Mouse (Mus musculus) thymus, postnatal 0 days (tissue): ENCODE measurements around the gene Olfr1416. TPM values are rescaled to one million over a fixed set of nuclear protein-coding genes. Genes with fewer than 3 reads are reported as not detected.
"Not testable (repeated sequence)": the region's sequence is repeated elsewhere in the genome, so short reads cannot be mapped to it uniquely, and the experiment has no call there.

ENCODE experiments used
- DNase-seq: peaks from one replicate; pipeline ENCODE4 v3.0.0-alpha.2; 2015; ENCODE audit warnings: low spot score
- polyA plus RNA-seq: library from polyadenylated mRNA; unstranded; fragments of >200 nt; fragmentation: Nextera tagmentation; extraction: Ambion mirVana; gene quantifications from 2 replicates; pipeline ENCODE4 v1.2.1, GENCODE M21; 2015

Gene Olfr1416
- not detected in 2 replicates for polyA plus RNA-seq

DNA sequence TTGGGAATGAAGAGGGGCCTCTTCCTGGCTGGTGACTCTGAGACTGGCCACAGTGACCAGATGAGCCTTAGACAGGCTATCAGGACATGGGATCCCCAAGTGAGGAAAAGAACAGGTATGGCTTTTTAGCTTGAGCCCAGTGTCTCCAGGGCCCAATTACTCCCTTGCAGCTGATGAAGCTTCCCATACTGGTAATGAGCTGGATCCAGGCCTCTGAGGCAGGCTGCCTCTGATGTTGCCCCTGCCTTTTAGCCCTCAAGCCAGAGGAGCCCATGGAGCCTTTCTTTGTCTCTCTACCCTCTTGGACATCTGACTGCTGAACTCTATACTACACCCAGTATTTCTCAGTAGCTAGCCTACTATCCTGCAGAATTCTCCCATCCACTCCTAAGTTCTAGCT lies at the start of gene Olfr1416:
Olfr1416 (minus strand) TSS at position 101 of the 400 bp plus-strand sequence.
- no peak for DNase-seq

DNA sequence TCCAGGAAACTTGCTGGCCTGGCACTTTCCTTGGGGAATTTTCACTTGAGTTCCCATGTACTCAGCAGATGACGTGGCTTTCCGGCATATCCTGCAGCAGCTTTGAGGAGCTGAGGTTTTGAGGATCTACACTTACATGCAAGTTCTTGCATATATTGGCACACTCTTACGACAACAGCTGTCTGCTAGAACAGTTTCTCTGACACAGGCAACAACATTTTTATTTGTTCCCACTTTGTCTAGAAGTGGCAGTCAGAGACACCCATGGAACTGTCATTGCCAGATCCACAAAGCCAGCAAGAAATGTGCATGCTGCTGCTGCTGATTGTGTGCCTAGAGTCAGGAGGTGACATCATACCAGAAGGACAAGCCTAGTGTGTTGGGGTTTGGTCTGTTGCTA lies 38.9 kb upstream of the Olfr1416 start:
- DNase-seq = no peak

DNA sequence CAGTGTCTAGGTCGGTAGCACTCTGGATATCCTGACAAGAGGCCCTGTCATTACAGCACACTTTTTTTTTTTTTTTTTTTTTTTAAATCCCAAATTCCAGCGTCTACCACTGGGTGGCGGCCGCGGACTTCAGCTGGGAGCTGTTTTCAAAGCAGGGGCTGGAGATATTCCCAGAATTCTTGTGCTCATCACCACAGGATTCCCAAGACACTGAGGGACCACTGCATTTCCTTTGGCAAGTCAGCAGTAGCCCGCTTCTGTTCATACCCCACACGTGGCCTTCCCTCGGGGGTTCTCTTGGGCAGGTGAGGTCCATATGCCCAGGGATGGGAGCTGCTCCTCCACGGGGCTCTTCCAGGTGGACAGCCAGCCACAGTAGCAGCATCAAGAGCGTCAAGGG lies 36.5 kb upstream of the Olfr1416 start:
- DNase-seq = peak; percentile 2

DNA sequence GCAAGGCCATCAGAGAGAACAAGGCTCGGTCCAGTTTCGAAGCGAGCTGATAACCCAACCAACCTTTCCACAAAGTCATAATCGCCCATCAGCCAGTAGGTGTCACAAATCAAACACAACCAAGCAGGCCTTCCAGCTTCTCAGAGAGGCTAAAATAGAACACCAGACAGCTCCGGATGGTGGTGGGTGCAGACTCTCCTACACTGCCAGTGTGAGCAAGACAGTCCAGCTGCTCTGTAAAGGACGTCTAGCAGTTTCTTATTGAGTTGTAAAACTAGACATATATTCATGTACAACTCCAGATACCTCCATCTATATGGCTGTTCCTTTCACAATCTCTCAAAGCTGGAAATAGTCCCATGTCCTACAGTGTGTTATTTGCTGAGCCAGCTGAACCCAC lies 34.1 kb upstream of the Olfr1416 start:
- no peak for DNase-seq

DNA sequence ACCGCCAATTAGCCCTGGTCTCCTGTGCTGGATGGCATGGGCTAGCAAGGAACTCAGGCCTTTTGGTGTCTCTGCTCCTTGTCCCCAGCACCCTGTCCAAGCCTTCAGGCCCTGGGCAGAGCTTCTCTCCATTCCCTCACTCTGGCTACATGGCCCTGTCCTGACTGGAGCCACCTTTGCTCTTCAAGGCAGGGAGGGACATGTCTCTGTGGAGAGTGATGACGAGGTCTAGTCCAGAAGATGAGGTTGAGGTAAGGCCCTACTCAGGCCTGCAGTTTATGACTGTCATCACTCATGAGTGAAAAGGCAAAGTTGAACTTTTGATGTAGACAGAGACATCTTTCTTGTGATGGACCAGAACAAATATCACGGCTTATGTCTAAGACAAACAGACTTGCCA lies 33.6 kb upstream of the Olfr1416 start, which contains the start of gene Olfr1414:
Olfr1414 (minus strand) TSS at position 101 of the 400 bp plus-strand sequence.
- no peak for DNase-seq

DNA sequence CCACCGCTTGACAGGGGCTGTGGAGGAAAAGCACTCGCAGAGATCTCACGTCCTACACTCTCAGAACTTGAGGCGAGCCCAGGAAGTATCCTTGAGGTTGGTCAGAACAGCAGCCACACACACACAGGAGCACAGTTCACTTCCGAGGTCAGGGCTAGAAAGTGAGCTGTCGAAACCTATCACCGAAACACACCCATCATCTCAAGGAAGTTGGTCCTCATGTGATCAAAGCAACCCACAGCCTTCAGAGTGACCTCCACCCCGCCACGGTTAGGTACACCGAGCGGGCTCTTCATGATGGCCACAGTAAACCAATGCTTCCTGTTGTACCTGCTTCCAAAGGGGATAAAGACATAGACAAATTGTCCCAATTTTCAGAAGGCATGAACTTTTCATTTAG lies 30.5 kb upstream of the Olfr1416 start:
- no peak for DNase-seq

DNA sequence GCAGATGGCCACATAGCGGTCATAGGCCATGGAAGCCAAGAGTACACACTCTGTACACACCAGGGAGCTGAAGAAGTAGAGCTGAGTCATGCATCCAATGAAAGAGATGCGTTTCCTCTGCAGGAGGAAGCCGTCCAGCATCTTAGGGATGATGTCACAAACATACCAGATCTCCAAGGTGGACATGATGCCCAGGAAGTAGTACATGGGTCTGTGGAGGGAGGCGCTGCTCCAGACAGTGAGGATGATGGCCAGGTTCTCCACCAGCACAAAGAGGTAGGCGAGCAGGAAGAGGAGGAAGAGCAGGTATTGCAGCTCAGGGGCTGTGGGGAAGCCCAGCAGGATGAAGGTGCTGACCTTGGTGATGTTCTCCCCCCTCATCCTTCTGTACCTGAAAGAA lies 26.7 kb upstream of the Olfr1416 start:
- DNase-seq = not testable (repeated sequence)

DNA sequence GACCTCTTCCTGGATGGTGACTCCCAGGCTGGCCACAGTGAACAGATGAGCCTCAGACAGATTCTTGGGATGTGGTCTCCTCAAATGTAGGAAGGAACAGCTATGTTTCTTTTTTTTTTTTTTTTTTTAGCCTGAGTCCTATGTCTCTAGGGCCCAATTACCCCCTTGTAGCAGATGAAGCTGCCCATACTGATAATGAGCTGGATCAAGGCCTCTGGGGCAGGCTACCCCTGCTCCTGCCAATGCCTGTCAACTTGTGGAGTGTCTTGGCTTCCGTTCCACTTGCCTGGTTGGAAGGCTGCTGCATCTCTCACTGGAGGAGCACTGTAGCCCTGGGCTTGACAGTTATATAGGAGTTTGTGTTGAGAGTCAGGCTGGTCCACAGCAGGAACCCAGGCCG lies 11.1 kb upstream of the Olfr1416 start, which contains the start of gene Olfr1415:
Olfr1415 (minus strand) TSS at position 101 of the 400 bp plus-strand sequence.
- DNase-seq = no peak

DNA sequence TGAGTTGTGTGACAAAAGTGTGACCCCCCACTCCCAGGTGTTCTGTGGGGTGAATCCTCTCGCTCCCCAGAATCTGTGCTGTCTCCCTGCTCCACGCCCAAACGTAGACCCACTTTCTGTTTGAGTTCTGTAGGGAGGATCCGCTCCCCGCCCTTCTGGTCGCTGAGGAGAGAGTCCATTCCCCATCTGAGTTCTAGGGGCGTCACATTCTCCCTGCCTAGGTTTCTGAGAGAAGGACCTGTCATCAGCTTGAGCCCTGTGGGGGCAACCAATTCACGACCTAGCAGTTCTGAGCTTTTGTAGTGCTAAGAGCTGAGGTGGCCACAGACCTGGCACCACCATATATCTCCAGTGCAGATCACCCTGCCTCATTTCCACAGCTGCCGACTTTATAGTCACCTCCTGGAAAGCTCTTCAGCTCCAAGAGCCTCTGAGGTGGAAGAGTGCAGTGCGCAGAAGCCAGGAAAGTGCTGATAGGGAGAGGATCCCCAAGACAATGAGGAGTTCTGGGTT lies 10.8 kb downstream of the Olfr1416 start:
- DNase-seq = no peak

DNA sequence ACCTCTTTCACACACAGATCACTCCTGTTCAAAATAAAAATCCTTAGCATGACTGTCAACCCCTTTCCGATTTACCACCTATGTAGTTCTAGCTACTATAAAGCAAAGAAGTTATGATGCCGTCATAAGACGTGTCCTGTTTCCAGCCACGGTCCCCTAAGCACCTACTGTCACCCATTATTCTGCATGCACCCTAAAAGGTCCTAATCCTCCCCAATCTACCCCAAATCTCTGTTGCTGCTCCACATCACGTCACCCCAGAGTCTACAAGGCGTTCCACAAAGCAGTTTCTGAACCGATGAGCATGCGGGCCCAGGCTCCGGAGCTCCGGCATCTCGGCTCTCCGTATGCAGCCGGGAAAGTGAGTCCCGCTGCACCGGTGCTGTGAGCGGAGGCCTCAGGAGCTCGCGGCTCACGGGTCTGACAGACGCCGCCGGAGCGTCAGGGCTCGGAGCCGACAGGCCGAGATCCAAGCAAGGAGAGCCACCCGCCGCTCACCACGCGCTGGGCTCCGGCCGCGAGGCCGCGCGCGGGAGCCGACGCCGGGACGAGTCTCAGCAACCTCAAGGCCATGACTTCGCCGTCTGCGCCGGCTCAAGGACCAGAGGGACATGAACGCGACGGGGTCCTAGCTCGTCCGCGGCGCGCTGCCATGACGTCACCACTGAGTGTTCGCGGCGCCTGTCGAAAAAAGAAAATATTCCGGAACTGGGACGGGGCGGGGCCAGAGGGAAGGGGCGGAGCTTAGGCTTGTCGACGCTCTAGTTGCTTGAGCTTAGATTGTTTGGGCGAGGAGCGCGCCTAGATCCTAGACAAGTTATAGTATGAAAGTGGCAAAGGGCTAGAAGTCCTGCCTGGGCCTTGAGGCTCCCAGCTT lies 11.5 kb downstream of the Olfr1416 start, which contains the start of gene Ndufa10:
Ndufa10 (minus strand) TSS at position 696 of the 877 bp plus-strand sequence.
- peak; percentile 96 for DNase-seq

DNA sequence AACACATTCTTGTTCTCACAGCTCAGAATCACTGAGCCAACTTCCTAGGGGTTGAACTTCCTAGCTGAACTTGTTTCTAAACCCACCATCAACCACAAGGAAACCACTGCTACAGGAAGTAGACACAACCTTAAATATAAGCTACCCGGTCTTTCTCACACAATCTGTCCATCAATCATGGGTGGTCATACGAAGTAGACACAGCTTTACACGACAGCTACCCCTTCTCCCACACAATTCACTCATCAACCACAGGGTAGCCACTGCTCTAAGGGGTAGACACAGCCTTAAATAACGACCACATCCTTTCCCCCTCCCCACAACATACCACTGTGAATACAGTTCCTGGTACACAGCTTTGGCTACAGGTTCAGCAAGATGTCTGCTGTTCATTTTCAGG lies 16.0 kb downstream of the Olfr1416 start:
- DNase-seq = peak; percentile 29

DNA sequence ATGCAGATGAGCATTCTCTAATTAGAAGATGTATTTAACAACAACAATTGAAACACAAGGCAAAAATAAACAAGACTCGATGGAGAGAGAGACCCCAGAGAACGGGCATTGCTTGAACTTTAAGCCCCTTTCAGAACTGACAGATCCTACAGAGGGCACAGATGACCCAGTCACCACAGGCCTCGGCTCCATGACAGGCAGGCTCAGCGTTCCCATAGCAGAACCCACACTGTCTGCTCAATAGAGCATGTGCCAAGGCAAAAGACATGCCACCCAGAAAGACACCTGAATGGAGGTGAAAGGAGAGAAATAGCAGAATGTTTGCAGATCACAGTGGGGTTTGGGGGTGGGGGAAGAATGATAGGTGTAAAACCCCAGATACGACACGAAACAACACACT lies 26.5 kb downstream of the Olfr1416 start:
- DNase-seq = no peak

DNA sequence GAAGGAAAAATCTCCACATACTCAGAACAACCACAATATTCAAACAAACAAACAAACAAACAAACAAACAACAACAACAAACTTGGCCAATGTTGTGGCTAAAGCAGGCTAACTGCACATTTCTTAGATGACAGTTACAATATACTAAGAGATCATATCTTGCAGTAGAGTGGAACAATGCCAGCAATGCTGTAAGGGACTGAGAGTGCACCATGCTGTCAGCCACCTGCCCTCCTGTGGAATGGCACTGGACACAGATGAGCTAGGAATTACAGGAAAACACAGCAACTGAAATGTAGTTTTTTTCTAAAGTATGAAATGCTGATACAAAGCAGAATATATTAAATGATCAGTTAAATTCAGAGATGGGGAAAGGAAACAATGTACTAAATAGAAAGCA lies 27.2 kb downstream of the Olfr1416 start:
- DNase-seq = no peak

DNA sequence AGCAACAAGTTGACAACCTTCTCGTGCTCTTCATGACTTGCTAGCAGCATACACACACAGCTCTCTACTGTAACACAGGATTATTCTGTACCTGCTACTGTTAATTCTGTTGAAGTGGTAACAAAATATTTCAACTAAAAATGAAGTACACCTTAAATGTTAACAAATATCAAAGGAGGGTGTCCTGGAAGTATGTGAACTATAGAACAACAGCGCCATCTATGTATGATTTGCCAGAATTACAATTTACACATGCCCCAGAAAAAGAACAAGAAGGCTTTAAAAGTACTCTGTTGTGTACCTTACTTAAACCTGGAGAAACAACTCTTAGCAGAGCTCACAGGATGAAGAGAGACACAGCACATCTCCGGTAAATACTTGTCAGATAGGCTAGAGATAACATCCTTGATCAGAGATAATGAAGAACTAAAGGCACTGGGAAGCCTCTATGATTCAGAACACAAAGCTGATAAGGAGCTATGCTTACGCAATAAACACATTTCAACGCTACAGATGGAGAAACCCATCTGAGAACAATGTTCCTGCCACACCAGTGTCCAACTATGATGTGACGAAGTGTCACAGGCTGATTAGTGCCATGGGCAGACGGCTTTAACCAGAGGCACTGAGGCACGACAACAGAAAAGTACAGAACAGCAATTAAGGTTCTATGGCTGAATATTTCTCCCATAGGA lies 31.0 kb downstream of the Olfr1416 start:
- DNase-seq = peak; percentile 59

DNA sequence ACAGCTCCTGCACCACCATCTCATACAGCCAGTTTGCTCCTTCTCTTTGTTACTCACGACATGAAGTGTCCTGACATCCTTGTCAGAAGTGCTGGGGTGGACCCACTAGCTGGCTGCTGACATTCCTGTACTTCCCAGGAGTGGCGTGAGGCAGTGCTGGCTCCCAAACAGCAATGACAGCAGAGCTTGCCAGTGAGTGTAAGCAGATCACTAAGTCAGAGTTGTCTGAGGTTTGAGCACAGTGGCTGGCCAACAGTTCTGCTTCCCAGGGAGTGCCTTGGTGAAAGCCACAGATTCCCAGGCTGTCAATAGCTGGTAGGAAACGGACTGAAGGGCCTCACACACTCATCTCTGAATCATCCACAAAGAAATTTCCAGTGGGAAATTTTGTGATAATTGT lies 36.6 kb downstream of the Olfr1416 start:
- DNase-seq = no peak

DNA sequence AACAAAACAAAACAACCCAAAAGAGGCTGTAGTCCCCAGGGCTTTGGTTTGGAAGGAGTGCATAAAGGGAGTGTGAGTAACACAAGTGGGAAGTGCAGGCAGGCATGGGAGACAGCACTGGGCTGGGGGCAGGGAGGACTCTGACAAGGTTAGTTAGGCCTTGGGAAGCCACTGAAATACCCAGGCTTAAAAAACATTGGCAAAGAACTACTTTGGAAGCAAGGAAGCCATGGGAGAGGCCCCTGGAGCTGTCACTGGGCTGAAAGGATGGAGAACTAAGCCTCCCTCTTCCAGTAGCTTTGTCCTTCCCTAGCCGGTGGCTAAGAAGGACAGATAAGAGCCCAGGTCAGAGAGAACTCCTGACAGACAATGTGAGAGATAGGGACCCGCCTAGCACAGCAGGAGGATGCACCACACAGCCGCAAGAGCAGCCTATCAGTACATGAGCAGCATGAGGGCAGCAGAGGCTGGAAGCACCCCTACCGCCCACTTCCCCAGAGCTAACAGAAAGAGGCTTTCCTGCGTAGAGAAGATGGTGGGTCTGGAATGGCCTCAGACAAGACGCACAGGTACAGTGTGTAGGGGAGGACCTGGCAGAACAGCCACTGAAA lies 43.4 kb downstream of the Olfr1416 start:
- DNase-seq = no peak

DNA sequence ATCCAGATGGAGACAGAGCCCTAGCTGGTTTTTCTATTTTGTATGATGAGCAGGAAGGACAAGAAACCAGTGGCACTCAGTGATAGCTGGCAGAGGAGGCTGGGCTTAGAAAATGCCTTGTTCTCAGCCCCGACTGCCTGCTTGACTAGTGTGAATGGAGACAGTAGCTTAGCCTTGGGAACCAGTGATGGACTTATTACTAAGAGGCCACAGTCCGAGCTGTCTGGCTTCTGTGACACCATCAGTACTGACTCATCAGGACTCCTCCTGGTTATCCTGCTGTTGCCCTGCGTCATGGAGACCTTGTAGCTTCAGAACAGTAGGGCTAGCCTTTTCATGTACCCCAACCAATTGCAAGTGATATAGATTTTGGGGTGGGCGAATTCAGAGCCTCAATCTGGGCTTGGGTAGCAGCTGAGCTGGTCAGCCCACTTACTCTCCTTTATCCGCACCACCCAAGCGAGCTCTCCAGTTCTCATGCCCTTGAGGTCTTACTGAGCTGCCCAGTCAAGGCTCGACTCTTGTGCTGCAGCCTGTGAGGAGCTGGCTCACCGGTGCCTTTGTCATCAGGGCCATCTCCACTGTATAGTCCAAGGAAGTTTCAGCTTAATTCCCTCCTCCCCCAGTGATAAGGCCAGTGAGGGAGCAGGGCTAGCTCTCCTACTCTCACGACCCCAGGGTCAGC lies 44.7 kb downstream of the Olfr1416 start:
- DNase-seq = no peak

DNA sequence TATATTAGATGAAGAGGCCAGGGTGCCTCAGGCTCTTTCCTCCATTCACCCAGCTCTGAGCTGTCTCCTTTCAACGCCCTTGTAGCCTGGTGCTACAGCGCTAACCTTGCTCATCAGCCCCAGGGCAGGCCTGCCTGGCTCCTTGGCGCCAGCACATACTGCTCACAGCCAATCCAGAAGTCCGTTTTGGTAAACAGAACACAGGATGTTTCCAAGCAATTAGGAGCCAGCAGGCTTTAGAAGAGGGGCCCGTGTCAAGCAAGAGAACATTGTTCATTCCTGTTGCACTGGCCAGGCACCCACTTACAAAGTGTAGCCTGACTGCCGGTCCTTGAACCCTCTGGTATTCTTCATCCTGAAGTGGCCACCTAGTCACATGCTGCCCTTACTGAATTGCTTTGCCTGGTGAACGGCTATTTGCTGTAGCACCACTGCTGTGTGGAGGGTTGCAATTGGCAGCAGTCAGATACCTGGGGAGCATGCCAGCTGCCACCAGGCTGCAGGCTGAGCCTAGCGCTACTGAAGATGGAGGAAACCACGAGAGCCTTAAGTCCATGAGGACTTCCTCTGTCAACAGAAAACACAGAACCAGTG lies 47.1 kb downstream of the Olfr1416 start:
- no peak for DNase-seq

DNA sequence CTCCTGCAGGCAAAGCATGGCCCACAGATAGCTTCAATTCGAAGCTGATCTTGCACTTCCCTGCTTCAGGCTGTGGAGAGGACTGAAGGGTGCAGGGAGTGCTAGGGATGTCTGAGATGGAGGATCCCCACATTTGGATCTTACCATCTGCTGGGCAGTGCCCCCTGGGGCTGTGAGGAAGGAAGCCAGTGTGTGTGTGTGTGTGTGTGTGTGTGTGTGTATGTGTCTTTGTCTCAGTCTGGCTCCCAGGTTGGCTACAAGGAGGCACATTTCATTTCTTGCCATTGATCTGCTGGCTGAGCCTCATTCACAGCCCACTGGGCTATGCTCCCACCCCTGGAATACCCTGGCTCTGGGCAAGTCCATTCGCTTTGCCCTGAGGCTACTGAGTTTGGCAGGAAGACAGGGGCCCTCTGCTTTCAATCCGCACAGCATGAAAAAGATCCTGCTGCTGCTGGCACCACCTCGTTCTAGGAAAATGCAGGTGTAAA lies 48.0 kb downstream of the Olfr1416 start:
- no peak for DNase-seq

DNA sequence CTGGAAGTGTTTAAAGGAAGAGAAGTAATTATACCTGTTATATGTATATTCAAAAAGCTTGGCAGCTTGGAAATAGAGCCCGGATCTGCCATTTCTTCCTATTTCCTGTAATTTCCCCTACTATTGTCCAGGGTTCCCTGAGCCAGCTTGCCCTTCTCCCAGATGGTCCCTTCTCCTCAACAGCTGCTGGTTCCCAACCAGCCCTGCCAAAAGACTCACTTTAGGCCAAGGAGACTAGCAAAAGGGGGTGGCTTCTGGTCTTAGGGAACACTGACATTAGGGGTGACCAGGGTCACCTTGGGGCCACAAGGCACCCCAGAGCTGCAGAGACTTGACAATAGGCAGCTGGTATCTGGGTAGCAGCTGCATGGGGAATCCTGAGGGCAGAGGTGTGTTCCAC lies 49.9 kb downstream of the Olfr1416 start:
- no peak for DNase-seq
